Mouse (Mus musculus): ENCODE data around the gene Xkr8. TPM values are rescaled to one million over a fixed set of nuclear protein-coding genes. Genes with fewer than 3 reads are reported as not detected.
"Not testable (repeated sequence)": the region's sequence is repeated elsewhere in the genome, so short reads cannot be mapped to it uniquely, and the experiment has no call there.

The Xkr8 gene
- polyA plus RNA-seq, 1 experiment = 3.9 TPM

DNA sequence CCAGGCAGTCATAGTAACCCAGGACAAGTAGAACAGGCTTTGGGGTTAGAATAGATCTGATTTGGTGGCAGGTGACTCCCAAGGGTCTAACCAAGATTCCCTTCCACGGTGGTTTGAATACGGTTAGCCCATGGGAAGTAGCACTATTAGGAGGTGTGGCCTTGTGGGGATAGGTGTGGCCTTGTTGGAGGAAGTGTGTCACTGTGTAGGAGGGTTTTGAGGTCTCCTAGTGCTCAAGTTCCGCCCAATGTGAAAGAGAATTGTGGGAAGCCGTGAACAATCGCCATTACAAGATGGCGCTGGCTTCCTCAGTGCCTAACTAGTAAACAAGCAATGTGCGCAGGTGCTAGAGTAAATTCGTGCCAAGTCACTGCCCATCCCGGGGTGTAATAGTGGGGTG, 4.8 kb upstream of the Xkr8 start:
- not testable (repeated sequence) for DNase-seq (ENCODE audit: low spot score)

DNA sequence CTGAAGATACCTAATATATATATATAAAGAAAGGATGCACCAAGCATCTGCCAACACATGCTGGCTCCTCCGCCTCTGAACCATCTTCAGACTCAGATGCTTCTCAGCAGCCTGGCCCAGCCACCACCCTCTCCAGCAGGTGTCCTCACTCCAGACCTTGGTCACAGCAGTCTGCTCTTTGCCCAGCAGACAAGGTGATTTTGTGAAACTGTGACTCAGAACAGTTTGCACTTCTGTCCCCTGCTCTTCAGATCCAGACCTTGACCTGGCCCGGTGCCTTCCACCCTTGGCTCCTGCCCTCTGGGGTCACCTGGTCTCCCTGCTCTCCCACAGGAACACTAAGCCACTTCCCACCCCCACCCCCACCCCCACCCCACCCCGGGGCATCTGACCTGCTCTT, 3.5 kb upstream of the Xkr8 start:
- no peak for DNase-seq (ENCODE audit: low spot score)

DNA sequence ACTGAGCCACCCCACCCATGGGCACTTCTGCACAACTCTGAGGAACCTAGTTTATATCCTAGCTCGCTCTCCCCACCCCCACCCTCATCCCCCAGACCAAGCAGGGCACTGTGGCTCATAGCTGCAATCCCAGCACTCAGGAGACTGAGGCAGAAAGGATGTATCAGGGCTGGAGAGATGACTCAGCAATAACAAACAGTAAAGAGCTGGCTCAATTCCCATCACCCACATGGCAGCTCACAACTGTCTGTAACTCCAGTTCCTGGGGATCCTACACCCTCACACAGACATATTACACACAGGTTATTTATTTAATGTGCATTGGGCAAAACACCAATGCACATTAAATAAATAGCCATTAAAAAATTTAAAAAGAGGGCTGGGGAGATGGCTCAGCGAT, 3.0 kb upstream of the Xkr8 start:
- DNase-seq (ENCODE audit: low spot score) = no peak

DNA sequence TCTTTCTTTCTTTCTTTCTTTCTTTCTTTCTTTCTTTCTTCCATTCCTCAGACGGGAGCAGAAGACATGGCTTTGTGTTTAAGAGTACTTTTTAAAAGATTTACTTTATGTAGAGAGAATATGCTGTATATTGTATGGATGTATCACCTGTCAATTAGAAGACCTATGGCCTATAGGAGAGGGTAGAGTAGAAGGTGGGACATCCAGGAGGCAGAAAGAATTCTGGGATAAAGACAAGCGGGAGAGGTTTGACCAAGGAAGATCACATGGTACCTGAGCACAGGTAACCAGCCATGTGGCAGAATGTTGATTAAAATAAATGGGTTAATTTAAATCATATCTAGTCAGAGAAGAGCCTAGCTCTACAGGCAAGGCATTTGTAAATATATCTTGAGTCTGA, 2.4 kb upstream of the Xkr8 start:
- no peak for DNase-seq (ENCODE audit: low spot score)

DNA sequence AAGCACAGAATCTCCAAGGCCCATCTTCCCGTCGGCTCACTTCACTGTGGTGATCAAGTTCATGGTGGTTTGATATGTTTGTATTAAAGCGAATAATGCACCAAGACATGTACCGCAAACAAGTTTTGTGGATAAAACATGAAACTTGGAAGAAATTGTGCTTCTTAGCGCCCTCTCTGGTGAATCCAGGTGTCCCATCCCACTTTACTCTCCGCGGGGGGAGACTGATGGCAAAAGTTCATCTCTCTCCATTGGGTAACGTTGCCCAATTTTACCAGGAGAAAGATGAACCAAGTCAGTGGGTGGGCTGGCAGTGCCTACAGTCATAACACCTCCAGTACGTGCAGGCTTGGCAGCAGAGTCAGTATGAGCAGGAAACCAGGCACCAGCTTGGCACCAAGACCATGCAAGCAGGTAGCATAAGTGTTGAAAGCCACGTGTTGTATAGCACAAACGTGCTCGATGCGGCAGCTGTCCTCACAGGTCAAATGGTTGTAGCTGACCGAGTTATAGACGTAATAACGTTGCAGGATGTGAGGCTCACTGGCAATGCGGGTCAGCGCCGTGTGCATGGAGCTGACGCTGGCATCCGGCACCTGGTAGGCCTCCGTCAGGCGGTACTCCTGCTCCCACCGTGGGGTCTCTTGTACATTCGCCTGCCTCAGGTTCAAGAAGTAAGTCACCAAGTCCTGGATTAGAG, 875 bp upstream of the Xkr8 start:
- DNase-seq (ENCODE audit: low spot score) = no peak

DNA sequence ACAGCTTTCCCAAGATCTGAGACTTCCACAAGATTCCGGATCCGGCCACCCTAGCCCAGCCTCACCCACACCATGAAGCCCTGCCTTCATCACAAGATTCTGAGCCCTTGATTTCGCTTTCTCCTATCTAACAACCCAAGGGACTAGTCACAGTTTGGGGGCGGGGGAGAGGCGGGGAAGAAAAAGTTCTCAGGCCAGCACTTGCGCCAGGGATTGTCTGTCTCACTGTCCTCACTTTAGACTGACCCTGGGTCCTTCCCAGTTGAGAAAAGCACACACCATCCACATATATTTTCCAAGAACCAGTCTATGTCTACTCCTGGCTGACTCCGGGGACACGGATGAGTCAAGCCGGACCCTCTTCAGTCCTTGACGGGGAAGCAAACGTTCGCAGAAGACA, 730 bp downstream of the Xkr8 start:
- DNase-seq (ENCODE audit: low spot score) = no peak

DNA sequence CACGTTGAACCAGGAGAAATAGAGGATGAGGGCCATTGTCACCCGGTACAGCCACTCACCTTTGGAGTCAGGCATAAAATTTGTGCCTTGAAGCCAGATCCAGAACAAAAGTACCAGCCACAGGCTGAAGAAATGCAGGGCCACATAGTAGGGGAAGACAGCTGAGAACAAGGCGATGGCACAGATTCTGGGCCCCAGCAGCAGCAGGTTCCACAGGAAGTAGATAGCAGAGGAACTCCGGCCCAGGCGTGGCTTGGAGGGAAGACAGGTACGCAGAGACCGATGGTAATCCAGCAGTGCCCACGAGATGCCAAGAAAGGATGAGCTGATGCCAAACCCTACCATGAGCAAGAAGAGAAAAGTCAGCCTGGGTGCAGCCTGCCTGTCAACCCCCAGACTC, 4.1 kb downstream of the Xkr8 start:
- DNase-seq (ENCODE audit: low spot score) = no peak

DNA sequence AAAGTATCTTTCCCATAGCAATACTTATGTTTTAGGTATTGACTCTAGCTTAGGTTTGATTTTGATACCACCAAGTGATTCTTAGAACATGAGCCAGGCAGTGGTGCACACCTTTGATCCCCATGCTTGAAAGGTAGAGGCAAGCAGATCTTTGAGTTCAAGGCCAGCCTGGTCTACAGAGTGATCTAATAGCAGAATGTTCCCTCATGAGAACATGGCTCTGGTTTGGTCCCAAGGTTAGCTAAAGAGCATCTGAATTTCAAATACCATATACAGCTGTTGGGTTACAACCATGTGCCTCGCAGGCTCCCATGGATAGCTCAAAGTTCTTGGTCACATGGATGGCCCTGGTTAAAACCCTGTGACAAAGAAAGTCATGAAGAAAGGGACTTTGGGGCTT, 14.1 kb downstream of the Xkr8 start:
- DNase-seq (ENCODE audit: low spot score) = no peak

DNA sequence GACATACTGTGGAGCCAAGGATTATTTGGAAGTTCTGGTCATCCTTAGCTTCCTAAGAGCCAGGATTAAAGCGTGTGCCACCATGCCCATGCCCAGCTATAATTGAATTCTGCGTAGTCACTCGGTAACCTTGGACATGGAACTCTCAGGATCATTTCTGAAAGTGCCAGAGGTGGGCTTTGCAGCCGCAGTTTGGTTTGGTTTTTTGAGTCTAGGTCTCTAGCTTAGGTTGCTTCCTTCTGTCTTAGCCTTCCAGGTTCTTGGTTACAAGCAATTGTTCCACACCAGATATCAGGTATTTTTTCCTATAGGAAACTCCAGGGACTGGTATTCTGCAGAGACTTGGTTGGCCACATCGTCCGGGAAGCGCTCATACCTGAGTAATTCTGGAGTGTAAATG, 19.2 kb downstream of the Xkr8 start:
- no peak for DNase-seq (ENCODE audit: low spot score)

DNA sequence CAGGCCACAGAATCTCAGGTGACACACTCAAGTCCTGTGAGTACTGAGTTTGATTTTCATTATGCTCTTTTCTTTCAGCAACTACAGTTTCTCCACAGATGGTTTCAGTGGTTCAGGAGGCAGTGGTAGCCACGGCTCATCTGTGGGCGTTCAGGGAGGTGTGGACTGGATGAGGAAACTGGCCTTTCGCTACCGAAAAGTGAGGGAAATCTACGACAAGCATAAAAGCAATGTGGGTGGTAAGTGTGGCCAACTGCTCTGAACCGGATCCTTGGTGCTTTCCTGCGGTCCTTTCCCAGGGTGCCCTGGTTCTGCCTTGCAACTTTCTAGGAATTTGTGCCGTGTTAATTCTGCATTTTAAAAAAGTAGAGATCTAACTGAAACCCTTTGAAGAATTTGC, 25.5 kb downstream of the Xkr8 start:
- DNase-seq (ENCODE audit: low spot score) = no peak

DNA sequence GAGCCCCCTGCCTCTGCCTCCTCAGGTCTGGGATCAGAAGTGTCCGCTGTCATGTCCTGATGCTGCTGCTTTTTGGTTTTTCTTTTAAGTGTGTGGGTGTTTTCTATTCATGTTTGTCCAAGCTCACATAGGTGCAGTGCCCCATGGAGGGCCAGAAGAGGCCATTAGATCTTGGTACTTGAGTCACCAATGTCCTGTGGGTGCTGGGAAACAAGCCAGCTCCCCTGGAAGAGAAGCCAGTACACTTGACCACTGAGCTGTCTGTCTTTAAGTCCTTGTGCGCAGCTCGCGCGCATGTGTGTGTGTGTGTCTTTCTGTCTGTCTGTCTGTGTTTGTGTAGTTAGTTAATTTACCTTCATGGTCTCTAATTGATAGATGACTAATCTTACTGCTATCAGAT, 30.3 kb downstream of the Xkr8 start:
- no peak for DNase-seq (ENCODE audit: low spot score)

DNA sequence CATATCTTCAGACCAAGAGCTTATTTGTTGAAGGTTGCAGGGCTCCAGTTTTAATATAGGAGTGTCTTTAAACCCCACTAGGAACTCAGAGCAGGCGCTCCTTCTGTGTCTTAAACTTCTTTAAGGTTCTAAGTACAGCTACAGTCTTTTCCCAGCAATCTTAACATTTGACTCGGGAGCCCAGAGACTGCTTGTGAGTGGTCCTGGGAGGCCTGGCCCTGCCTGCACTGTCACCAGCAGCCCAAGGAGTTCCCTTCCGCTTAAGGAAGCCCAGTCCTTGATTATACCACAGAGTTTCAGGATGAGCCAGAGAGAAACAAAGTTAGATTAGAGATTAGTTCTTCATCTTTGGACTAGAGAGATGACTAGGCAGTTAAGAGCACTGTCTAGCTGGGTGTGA, 39.0 kb downstream of the Xkr8 start:
- DNase-seq (ENCODE audit: low spot score) = no peak

DNA sequence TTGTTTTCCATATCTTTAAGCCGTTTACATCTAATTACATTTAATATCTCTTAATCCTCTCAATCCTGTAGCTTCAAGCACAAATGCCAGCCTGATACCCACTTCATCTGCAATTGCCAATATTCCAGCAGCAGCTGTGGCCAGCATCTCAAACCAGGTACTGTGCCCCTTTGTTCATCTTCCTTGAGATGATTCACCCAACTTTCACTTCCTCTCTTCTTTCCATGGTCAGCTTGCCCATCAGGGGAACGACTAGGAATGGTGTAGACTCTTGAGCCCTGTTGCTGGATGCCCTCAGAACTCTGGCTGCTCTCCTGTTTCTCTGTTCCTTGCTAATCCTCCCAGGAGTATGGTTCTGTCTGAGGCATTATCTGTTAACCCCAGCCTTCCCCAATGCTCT, 42.7 kb downstream of the Xkr8 start:
- DNase-seq (ENCODE audit: low spot score) = no peak

DNA sequence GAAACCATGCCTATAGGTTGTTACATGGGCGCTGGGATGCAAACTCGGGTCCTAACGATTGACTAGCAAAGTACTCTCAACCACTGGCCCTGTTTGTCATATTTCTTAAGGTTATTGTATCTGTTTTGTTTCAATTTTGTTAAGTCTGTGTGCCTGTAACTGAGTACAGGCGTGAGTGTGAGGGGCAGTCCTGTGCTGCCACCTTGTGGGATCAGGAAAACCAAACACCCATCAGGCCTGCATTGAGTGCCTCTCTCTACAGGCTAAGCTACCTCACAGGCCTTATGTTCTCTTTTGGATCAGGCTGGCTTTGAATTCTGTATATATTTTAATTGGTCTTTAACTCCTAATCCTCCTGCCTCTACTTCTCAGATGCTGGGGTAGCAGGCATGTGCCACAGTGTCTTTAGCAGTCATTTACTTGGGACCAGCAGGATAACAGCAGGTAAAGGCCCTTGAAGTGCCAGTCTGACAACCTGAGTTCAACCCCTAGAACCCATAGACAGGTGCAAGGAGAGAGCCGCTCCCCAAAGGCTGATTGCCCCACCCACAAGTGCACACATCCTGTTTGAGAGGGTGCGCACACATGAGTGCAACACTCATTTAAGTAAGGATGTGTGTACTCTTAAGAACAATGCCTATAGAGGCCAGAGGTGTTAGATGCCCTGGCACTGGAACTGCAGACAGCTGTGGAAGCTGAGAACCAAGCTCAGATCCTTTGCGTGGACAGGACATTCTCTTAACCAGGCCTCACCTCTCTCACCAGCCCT, 55.4 kb downstream of the Xkr8 start:
- DNase-seq (ENCODE audit: low spot score) = no peak

Other genes with a start within 250 kb of the Xkr8 start
- gene Sesn2, start 222.0 kb downstream of the Xkr8 start, polyA plus RNA-seq (2012; rRNA removed) = 9.8 and 10.1 TPM in 2 replicates
- 367 and 421 TPM in 2 replicates for gene Atpif1, start 198.9 kb downstream of the Xkr8 start, polyA plus RNA-seq (2012; rRNA removed)
- 138 and 139 TPM in 2 replicates for gene Dnajc8, start 197.0 kb downstream of the Xkr8 start, polyA plus RNA-seq (2012; rRNA removed)
- 10.2 and 11.3 TPM in 2 replicates for gene Ptafr, start 168.5 kb downstream of the Xkr8 start, polyA plus RNA-seq (2012; rRNA removed)
- gene Eya3, start 93.6 kb downstream of the Xkr8 start, polyA plus RNA-seq (2012; rRNA removed) = 17.3 and 17.6 TPM in 2 replicates
- 24.0 and 26.4 TPM in 2 replicates for gene Smpdl3b, start 24.7 kb upstream of the Xkr8 start, polyA plus RNA-seq (2012; rRNA removed)
- 13.3 and 16.8 TPM in 2 replicates for gene Rpa2, start 35.8 kb upstream of the Xkr8 start, polyA plus RNA-seq (2012; rRNA removed)
- gene Themis2, start 63.8 kb upstream of the Xkr8 start, polyA plus RNA-seq (2012; rRNA removed) = 5.0 and 7.6 TPM in 2 replicates
- gene Ppp1r8, start 110.6 kb upstream of the Xkr8 start, polyA plus RNA-seq (2012; rRNA removed) = 39.4 and 46.7 TPM in 2 replicates
- gene Stx12, start 152.0 kb upstream of the Xkr8 start, polyA plus RNA-seq (2012; rRNA removed) = 76.3 and 100.0 TPM in 2 replicates
- 44.0 and 44.7 TPM in 2 replicates for gene Fam76a, start 190.0 kb upstream of the Xkr8 start, polyA plus RNA-seq (2012; rRNA removed)
- gene Fgr, start 241.5 kb upstream of the Xkr8 start, polyA plus RNA-seq (2012; rRNA removed) = 1.3 and 1.8 TPM in 2 replicates